18 mouse cellular contexts compared by ENCODE assay signal in the genomic region with DNA sequence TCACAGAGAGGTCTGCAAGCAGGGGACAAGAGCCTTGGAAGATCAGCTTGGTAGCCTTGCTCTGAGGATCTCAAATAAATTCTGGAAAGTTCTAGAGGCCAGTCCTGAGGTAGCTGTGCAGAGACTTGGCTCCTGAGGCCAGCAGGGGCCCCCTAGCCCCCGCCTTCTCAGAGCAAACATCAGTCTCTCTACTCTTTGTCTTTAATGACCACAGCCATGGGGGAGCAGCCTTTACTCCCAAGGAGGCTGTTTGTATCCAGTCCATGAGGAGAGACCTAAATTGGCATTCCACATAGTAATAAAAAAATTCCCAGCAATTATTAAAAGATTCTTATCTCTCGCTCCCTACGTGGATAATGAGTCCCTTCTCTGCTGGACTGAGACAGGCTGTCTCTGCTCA.
DNase-seq lines count a peak whose midpoint lies in the region; ATAC-seq and TF ChIP-seq lines count a peak whose summit lies in the region.
"Had no signal": no experiment of that assay in that cellular context is flagged by ENCODE, and none has a peak within 500 bp of the region (broad histone marks: within the 10 kb centered on the region; RNA-seq: fewer than 3 reads in every experiment).

No protein-coding gene starts in this region.

- DNase-seq in heart, adult 11 months = peak; percentile 71
- DNase-seq in heart, postnatal 36 days = no peak
- DNase-seq in kidney, postnatal 14 days = no peak
- peak; percentile 31 to 57 for DNase-seq in kidney, postnatal 4 days
- no peak for DNase-seq in layer of hippocampus, adult 2 months (ENCODE audit: low spot score in 2 of 2)
- DNase-seq: adrenal gland, postnatal 10 days; cerebellum, adult 11-12 months; cerebellum, adult 9-10 months; cerebellum, postnatal 25 days; gastrocnemius, postnatal 36 days; heart, adult 18-20 months; heart, postnatal 10 days had no signal

- no peaks in the 10 kb centered on the region for H3K27me3 ChIP-seq in kidney, embryonic 16.5 days (ENCODE audit: insufficient read depth, low read length)
- no peaks in the 10 kb centered on the region for H3K27me3 ChIP-seq in intestine, embryonic 15.5 days (replicated peaks)
- H3K27me3 ChIP-seq: forebrain, embryonic 13.5 days; hindbrain, embryonic 13.5 days had no signal

- ATAC-seq in kidney, embryonic 16.5 days (ENCODE audit: low FRiP score, low TSS enrichment) = peak; percentile 67; the same call in 1 of the 2 replicates
- ATAC-seq in intestine, embryonic 15.5 days = no peak
- ATAC-seq: forebrain, embryonic 13.5 days had no signal

- H3K36me3 ChIP-seq in kidney, embryonic 16.5 days (ENCODE audit: insufficient read depth, low read length) = no peaks in the 10 kb centered on the region
- H3K36me3 ChIP-seq in intestine, embryonic 15.5 days = no peaks in the 10 kb centered on the region
- H3K36me3 ChIP-seq: embryonic facial prominence, embryonic 13.5 days; heart, embryonic 10.5 days; hindbrain, embryonic 13.5 days had no signal

- intact Hi-C loops in heart, postnatal 36 days (cut with DNase I) = no loop called here

- no peak for TF ChIP-seq CTCF in layer of hippocampus, adult 2 months (conservative IDR thresholded peaks at IDR 0.05)

- H3K4me1 ChIP-seq in kidney, embryonic 16.5 days (ENCODE audit: insufficient read depth, low read length) = 0 out of 2 replicates have a peak, but pooled peaks cover 8% of the 10 kb centered on the region
- H3K4me1 ChIP-seq in intestine, embryonic 15.5 days (replicated peaks) = no peaks in the 10 kb centered on the region
- H3K4me1 ChIP-seq: forebrain, embryonic 13.5 days; heart, embryonic 10.5 days; hindbrain, embryonic 13.5 days had no signal

- H3K4me3 ChIP-seq in kidney, embryonic 16.5 days (ENCODE audit: low read length) = no peak overlapping the region
- H3K4me3 ChIP-seq in layer of hippocampus, adult 2 months = no peak overlapping the region
- no peak overlapping the region for H3K4me3 ChIP-seq in intestine, embryonic 15.5 days (replicated peaks)
- H3K4me3 ChIP-seq: embryonic facial prominence, embryonic 13.5 days; forebrain, embryonic 13.5 days; heart, embryonic 10.5 days; hindbrain, embryonic 13.5 days had no signal

- H3K9me3 ChIP-seq in kidney, embryonic 16.5 days (ENCODE audit: low read length) = no peaks in the 10 kb centered on the region
- H3K9me3 ChIP-seq in intestine, embryonic 15.5 days = no peaks in the 10 kb centered on the region
- H3K9me3 ChIP-seq: embryonic facial prominence, embryonic 13.5 days; forebrain, embryonic 13.5 days; heart, embryonic 10.5 days; hindbrain, embryonic 13.5 days had no signal

- WGBS in kidney, embryonic 16.5 days = 27% methylated on average over 3 of the region's 3 CpGs
- 27% methylated on average over 3 of the region's 3 CpGs for WGBS in intestine, embryonic 15.5 days

- no peak overlapping the region for H3K9ac ChIP-seq in kidney, embryonic 16.5 days (replicated peaks; ENCODE audit: low read length)
- no peak overlapping the region for H3K9ac ChIP-seq in intestine, embryonic 15.5 days
- H3K9ac ChIP-seq: embryonic facial prominence, embryonic 13.5 days; forebrain, embryonic 13.5 days; hindbrain, embryonic 13.5 days had no signal

- H3K4me2 ChIP-seq in kidney, embryonic 16.5 days (replicated peaks; ENCODE audit: low read depth, low read length) = no peak overlapping the region
- no peak overlapping the region for H3K4me2 ChIP-seq in intestine, embryonic 15.5 days (replicated peaks)
- H3K4me2 ChIP-seq: embryonic facial prominence, embryonic 13.5 days; forebrain, embryonic 13.5 days; hindbrain, embryonic 13.5 days had no signal

- no peak overlapping the region for H3K27ac ChIP-seq in kidney, embryonic 16.5 days (ENCODE audit: low read length)
- no peak overlapping the region for H3K27ac ChIP-seq in layer of hippocampus, adult 2 months
- no peak overlapping the region for H3K27ac ChIP-seq in intestine, embryonic 15.5 days
- H3K27ac ChIP-seq: embryonic facial prominence, embryonic 13.5 days; forebrain, embryonic 13.5 days; heart, embryonic 10.5 days; hindbrain, embryonic 13.5 days had no signal

Comparison
In these comparisons a context has a peak if more than half of its experiments do, and no peak if none do; other contexts are left out.
1. DNase-seq: peak in heart, adult 11 months (single experiment) and kidney, postnatal 4 days (2 of 2); none in heart, postnatal 36 days (0 of 2), kidney, postnatal 14 days (single experiment) and layer of hippocampus, adult 2 months (0 of 2).